Mouse (Mus musculus): ENCODE data around the gene Nrde2. TPM values are rescaled to one million over a fixed set of nuclear protein-coding genes. Genes with fewer than 3 reads are reported as not detected.

Gene Nrde2
- 28.2 TPM for polyA plus RNA-seq (2017; shearing (Covaris generic))

GRCm38 (mm10) chr12:100159261-100159975, at the start of gene Nrde2:
TSS of gene Nrde2 (minus strand) at chr12:100159653.

GRCm38 (mm10) chr12:100198967-100199660, 39.7 kb upstream of the Nrde2 start, which contains the start of gene Calm1:
TSS of gene Calm1 (plus strand) at chr12:100199435.

GRCm38 (mm10) chr12:100109986-100110696, 49.3 kb downstream of the Nrde2 start, which contains the start of gene Psmc1:
TSS of gene Psmc1 (plus strand) at chr12:100110154.

Other genes with a start within 250 kb of the Nrde2 start
- 0.09 TPM for gene Kcnk13, start 195.2 kb downstream of the Nrde2 start, polyA plus RNA-seq (2017; shearing (Covaris generic))
- gene Psmc1, start 49.5 kb downstream of the Nrde2 start, polyA plus RNA-seq (2017; shearing (Covaris generic)) = 179 TPM
- 1,651 TPM for gene Calm1, start 39.8 kb upstream of the Nrde2 start, polyA plus RNA-seq (2017; shearing (Covaris generic))